Mouse (Mus musculus): Measurements from ENCODE around the gene 2010111I01Rik. TPM values are rescaled to one million over a fixed set of nuclear protein-coding genes. Genes with fewer than 3 reads are reported as not detected.
A peak's percentile ranks its signal among the peaks of the same experiment; 100 is the strongest.

The 2010111I01Rik gene
- polyA plus RNA-seq, 1 experiment = 174 TPM

DNA sequence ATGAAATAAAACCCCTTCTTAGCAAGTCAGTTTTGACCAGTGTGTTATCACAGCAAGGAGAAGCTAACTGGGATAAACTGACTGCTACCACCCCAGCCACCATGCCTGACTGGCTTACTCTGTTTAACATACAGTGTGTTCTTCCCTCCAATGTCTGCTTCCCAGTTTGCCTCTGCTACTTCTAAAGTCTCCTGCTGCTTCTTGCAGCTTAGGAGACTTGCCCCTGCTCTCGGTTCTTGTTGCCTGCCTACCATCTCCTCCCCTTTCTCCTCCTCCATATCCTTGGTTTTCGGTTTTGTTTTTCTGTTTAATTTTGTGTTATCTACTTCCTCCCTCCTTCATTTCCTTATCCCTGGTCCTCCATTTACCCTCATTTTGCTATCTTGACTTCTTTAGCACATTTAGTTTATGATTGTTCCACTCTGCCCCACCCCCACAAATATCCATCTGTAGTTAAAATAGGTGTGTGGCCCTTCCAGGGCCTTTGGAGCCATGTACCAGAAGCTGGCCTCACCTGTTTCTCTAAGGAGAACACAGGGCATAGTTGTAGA, 185.9 kb downstream of the 2010111I01Rik start:
- TF ChIP-seq POLR2A (IDR thresholded peaks at IDR 0.05; ENCODE audit: low read depth, low read length) = no peak
- no peak for TF ChIP-seq CTCF (IDR thresholded peaks at IDR 0.05; ENCODE audit: borderline replicate concordance, insufficient read depth, low read length)
- no peak overlapping the region for H3K4me3 ChIP-seq (ENCODE audit: insufficient read depth, low read length)
- H3K4me1 ChIP-seq (ENCODE audit: control insufficient read depth, insufficient read depth, low read length) = no peaks in the 10 kb centered on the region; the same call in 1 of the 2 replicates
- no peak overlapping the region for H3K27ac ChIP-seq (ENCODE audit: insufficient read depth, low read length)

DNA sequence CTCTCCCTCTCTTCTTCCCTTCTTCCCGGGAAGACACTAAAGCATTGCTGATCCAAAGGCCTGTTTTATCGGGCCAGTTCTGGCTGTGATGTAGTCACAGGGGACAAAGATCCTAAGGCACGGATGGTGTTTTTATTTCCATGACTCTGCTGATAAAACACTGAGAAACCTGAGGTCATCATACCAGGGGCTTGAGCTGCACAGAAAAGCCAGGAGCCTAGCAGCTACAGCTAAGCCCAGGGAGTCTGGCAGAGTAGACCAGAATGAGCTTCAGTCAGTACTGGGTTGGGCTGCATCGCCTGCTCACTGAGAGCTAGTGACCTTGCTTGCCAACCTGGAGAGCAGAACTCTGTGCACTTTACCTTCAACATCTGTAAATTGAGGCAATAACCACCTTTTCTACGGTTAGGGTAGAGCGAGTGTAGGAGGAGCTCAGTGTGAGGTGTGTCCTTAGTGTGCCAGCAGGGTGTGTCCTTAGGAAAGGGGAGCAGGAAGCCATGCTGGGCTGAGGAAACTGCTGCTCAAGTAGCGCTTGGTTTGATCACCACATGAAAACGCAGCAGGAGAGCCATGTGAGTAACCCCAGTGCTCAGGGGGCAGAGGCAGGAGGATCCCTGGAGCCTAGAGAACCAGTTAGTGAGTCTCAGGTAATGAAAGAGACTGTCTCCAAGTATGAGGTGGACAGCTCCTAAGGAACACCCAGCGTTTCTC, 186.5 kb downstream of the 2010111I01Rik start:
- Histone ChIP-seq H3K4me1 (ENCODE audit: control insufficient read depth, insufficient read depth, low read length) (no peaks in the 10 kb centered on the region; the same call in 1 of the 2 replicates), H3K27ac (ENCODE audit: insufficient read depth, low read length) (no peak overlapping the region), H3K4me3 (ENCODE audit: insufficient read depth, low read length) (no peak overlapping the region)
- TF ChIP-seq CTCF (IDR thresholded peaks at IDR 0.05; ENCODE audit: borderline replicate concordance, insufficient read depth, low read length) = no peak
- TF ChIP-seq POLR2A (IDR thresholded peaks at IDR 0.05; ENCODE audit: low read depth, low read length) = no peak

DNA sequence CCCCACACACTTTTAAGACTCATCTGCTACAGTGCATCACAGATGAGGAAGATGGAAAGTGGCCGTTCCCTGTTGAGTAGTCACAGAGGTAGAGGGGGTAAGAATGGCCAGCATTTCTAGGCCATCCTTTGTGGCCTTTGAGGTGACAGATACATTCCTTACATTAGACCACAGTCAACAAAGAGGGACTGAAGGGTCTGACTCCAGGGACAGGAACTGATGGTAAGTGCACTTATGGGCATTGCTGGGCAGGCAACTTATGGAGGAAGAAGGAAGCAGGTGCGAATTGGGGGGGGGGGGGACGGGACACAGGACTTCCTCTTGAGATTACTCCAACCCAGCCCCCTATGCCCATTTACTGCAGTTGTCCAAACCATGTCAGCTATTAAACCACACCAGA, 187.8 kb downstream of the 2010111I01Rik start:
- Histone ChIP-seq H3K4me1 (ENCODE audit: control insufficient read depth, insufficient read depth, low read length) (no peaks in the 10 kb centered on the region; the same call in 1 of the 2 replicates), H3K4me3 (ENCODE audit: insufficient read depth, low read length) (no peak overlapping the region), H3K27ac (ENCODE audit: insufficient read depth, low read length) (no peak overlapping the region)
- no peak for TF ChIP-seq POLR2A (IDR thresholded peaks at IDR 0.05; ENCODE audit: low read depth, low read length)
- no peak for TF ChIP-seq CTCF (IDR thresholded peaks at IDR 0.05; ENCODE audit: borderline replicate concordance, insufficient read depth, low read length)

DNA sequence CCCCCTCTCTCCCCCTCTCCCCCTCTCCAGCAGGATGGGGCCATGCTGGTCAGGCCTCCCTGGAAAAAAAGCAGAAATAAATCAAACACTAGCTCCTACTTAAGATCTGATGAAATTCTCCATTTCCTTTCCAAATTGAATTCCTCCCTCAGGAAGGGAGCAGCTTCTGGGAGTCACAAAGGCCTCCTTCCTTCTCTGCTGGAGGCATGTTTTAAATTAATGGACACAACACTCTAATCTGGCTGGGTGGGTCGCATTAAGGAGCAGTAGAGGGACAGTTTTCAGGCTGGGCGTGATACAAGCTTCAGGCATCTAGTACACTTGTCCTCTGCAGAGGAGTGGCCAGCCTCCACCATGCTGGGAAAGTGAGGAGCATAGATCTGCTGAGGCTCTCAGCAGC, 188.7 kb downstream of the 2010111I01Rik start:
- H3K27ac ChIP-seq (ENCODE audit: insufficient read depth, low read length) = peak overlapping the region; percentile 90
- no peak overlapping the region for H3K4me3 ChIP-seq (ENCODE audit: insufficient read depth, low read length)
- TF ChIP-seq CTCF (IDR thresholded peaks at IDR 0.05; ENCODE audit: borderline replicate concordance, insufficient read depth, low read length) (no peak), POLR2A (IDR thresholded peaks at IDR 0.05; ENCODE audit: low read depth, low read length) (no peak)
- no peaks in the 10 kb centered on the region; the same call in 1 of the 2 replicates for H3K4me1 ChIP-seq (ENCODE audit: control insufficient read depth, insufficient read depth, low read length)

DNA sequence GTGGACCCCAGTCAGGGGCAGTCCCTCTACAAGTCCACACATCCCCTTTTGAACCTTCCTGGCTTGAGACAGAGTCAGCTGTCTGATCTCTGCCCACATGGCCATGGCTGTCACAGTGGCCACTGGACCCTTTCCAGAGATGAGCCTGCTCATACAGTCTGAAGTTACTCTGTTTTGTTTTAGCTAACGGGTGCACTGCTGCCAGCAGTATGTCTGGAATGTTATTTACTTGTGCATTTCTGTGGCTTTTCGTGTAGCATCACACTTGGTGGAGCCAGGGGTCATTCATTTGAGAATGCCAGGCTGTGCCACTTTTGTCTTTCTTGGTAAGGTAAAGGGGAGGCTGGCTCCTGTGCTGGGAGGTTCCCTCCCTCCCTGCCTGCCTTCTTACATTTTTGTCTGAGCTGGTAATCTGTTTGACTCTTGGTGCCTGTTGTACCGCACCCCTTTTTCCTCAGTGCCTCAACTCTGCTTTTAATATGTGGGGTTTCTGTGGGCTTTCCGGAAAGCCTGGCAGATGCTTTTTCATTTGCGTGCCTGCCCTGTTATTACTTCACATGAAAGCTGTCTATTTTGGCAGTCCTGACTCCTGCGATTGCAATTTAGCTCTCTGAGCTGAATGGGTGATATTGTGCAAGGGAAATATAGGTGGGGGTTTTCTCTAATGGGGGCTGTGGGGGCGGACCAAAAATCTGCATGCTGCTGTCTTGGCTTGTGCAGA, 190.3 kb downstream of the 2010111I01Rik start:
- Histone ChIP-seq H3K27ac (ENCODE audit: insufficient read depth, low read length) (peak overlapping the region; percentile 90), H3K4me3 (ENCODE audit: insufficient read depth, low read length) (no peak overlapping the region), H3K4me1 (ENCODE audit: control insufficient read depth, insufficient read depth, low read length) (no peaks in the 10 kb centered on the region; the same call in 1 of the 2 replicates)
- TF ChIP-seq POLR2A (IDR thresholded peaks at IDR 0.05; ENCODE audit: low read depth, low read length) = no peak
- no peak for TF ChIP-seq CTCF (IDR thresholded peaks at IDR 0.05; ENCODE audit: borderline replicate concordance, insufficient read depth, low read length)

DNA sequence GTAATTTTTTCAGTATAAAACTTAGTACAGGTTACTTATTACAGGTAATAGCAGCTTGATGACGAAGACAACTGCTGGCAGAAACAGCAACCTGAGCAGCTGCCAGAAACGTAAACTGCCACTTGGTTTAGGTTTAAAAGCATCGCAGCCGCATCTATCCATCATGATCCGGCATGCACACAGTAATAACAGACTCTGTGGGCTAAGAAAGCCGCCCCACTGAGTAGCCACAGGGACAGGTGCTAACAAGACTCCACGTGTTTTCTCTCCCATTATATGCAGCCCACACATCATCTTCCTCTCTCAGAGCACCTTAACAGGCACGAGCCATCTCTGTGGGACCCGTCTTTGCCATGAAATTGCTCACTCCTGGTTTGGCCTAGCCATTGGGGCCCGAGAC, 191.6 kb downstream of the 2010111I01Rik start:
- H3K4me1 ChIP-seq (ENCODE audit: control insufficient read depth, insufficient read depth, low read length) = no peaks in the 10 kb centered on the region; the same call in 1 of the 2 replicates
- no peak overlapping the region for H3K4me3 ChIP-seq (ENCODE audit: insufficient read depth, low read length)
- no peak for TF ChIP-seq CTCF (IDR thresholded peaks at IDR 0.05; ENCODE audit: borderline replicate concordance, insufficient read depth, low read length)
- TF ChIP-seq POLR2A (IDR thresholded peaks at IDR 0.05; ENCODE audit: low read depth, low read length) = no peak
- no peak overlapping the region for H3K27ac ChIP-seq (ENCODE audit: insufficient read depth, low read length)

DNA sequence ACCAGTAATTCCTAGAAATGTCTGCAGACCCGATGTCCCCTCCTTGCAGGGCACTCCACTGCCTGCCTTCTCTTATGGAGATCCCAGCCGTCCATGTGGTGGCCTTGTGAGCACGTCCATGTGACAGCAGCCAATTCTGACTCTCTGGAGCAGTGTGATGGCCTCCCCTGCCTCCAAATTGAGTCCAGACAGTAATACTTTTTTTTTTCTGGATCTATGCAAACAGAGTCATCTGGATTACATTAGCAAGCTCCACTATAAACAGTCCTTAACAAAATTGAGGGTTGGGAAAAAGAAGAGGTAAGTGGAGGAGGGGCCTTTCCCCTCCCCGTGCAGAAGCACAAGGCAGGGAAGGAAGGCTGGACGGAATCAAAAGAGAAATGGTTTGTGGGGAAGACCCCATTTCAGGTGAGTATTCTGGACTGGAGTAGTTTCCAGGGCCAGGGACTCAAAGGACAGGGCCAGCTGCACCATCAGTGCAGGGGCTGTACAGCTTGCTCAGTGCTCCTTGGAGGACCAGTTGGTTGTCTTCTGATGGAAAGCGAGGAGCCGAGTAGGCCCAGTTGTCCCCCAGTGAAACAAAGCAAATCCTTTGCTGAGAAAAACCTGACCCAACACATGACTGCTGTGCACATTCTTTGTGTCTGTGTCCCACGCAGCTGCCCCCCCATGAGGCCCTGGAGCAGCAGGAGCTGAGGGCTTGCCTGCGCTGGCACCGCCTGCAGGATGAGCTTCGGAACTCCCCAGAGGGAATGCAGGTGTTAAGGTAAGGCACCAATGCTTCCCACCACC, 205.8 kb downstream of the 2010111I01Rik start:
- no peaks in the 10 kb centered on the region; the same call in 1 of the 2 replicates for H3K4me1 ChIP-seq (ENCODE audit: control insufficient read depth, insufficient read depth, low read length)
- TF ChIP-seq CTCF (IDR thresholded peaks at IDR 0.05; ENCODE audit: borderline replicate concordance, insufficient read depth, low read length) (no peak), POLR2A (IDR thresholded peaks at IDR 0.05; ENCODE audit: low read depth, low read length) (no peak)
- H3K27ac ChIP-seq (ENCODE audit: insufficient read depth, low read length) = peak overlapping the region; percentile 46
- H3K4me3 ChIP-seq (ENCODE audit: insufficient read depth, low read length) = no peak overlapping the region

DNA sequence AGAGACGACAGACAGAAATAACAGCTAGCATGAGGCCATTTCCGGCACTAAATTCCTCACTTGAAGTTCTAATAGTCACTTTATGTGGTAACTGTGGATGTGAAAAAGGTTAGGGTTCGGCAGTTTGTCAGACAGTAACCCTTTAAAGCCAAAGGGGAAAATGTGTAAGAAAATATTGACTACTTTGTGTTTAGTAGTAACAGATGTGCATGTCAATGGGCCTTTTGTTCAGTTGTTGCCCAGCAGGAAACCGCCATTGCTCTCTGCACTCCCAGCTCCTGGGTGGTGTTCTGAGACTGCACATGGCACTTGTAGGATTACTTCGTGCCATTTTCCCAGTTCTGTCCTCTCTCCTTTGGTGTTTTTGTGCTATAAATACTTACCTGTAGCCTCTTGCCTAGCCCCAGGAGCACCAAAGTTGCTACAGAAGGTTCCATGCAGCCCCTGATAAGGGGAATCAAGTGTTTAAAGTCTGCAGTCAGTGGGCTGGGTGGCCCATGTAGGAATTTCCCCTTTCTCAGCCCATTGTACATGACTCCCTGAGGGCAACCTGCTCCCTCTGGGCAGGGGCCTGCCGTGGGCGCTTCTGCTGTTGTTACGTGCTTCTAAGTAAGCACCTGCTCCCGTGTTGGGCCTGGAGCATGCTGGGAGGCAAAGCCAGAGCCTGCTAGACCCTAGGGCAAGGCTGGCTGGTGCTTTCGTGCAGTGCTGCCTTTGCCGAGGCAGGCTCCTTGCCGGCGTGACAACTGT, 206.8 kb downstream of the 2010111I01Rik start:
- H3K4me1 ChIP-seq (ENCODE audit: control insufficient read depth, insufficient read depth, low read length) = no peaks in the 10 kb centered on the region; the same call in 1 of the 2 replicates
- H3K27ac ChIP-seq (ENCODE audit: insufficient read depth, low read length) = peak overlapping the region; percentile 52; the same call in 1 of the 2 replicates
- no peak overlapping the region for H3K4me3 ChIP-seq (ENCODE audit: insufficient read depth, low read length)
- no peak for TF ChIP-seq CTCF (IDR thresholded peaks at IDR 0.05; ENCODE audit: borderline replicate concordance, insufficient read depth, low read length)
- TF ChIP-seq POLR2A (IDR thresholded peaks at IDR 0.05; ENCODE audit: low read depth, low read length) = no peak

DNA sequence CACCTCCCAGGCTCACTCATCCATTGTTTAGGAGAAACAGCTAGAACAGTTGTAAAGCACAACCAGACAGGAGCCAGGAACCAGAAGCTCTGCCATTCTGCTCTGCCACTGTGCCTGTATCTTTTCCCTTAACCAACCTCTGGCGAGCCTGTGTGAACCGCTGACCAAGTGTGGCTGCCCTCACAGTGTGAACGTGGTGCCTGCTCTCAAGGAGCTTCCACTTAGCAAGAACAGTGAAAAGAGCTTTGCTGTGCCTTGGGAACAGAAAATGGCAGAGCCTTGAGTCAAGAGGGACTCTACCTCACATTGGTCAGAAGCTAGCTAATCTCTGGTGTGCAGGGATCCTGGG, 207.4 kb downstream of the 2010111I01Rik start:
- H3K27ac ChIP-seq (ENCODE audit: insufficient read depth, low read length) = no peak overlapping the region
- no peak overlapping the region for H3K4me3 ChIP-seq (ENCODE audit: insufficient read depth, low read length)
- H3K4me1 ChIP-seq (ENCODE audit: control insufficient read depth, insufficient read depth, low read length) = no peaks in the 10 kb centered on the region; the same call in 1 of the 2 replicates
- TF ChIP-seq CTCF (IDR thresholded peaks at IDR 0.05; ENCODE audit: borderline replicate concordance, insufficient read depth, low read length) (no peak), POLR2A (IDR thresholded peaks at IDR 0.05; ENCODE audit: low read depth, low read length) (no peak)

All from embryonic fibroblast, embryonic 13.5 days (primary cell).